Mouse (Mus musculus) kidney, postnatal 10 days (tissue): ENCODE measurements around the gene Chrd.

ENCODE experiments used
- DNase-seq: peaks from one replicate; pipeline ENCODE4 v3.0.0; 2021; ENCODE audit warnings: mixed read lengths

Gene Chrd

DNA sequence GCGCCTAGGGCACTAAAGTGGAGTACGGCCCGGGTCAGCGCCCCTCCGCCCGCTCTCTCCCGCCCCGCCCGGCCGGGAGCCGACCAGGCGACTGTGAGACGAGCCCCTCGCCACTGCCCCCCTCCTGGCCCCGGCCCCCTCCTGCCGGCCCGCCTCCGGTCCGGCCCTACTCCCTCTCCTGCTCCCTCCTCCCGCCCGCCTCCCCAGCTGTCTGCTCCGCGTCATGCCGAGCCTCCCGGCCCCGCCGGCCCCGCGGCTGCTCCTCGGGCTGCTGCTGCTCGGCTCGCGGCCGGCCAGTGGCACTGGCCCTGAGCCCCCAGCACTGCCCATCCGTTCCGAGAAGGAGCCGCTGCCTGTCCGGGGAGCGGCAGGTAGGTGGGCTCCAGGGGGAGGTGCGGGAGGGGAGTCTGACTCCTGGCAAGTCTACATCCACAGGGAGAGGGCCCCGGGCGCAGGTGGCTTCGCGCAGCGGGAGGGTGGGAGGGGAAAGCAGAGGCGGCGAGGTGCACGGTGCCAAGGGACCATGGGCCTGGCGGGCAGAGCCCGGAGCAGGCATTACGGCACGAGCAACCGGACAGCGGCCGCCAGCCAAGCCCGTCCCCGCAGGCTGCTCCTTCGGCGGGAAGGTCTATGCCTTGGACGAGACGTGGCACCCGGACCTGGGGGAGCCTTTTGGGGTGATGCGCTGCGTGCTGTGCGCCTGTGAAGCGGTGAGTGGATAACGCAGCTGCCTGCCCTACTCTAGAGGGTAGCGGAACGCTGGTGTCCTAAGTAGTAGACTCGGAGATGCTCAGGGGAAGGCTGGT is at the start of gene Chrd:
TSS of gene Chrd (plus strand) at position 203 of the 806 bp plus-strand sequence.
- peak; percentile 87 for DNase-seq

DNA sequence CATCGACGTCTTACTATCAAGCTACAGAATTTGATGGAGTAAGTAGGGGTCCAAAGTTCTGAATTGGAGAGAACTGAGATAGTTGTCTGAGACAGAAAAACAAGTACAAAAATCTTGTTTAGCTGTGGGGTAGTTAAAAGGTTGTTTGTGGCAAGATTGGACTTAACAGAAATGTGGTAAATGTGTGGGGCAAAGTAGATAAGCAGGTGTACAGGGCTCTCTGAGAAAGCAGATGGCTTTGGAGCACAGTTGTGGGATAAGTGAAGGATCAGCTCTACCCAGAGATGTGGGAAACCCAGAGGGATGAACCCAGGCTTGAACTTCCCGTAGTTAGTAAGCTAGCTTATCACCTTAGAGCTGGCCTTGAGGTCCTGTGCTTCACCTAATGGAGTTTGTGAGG is 42.2 kb upstream of the Chrd start:
- DNase-seq, result no peak

DNA sequence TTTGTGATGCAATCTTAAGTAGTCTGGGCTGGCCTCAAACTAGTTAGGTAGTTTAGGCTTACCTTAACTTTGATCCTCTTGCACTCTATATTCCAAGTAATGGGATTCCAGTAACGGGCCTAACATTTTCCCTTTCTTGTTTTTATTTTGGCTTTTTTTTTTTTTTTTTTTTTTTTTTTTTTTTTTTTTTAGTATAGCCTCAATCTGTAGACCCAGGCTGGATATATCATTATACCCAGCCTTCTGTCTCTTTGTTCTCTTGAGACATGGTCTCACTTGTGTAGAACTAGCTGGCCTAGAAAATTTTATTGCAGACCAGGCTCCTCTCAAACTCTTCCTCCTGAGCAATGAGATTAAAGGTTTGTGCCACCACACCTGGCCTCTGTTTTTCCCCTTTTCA is 41.3 kb upstream of the Chrd start:
- no peak for DNase-seq

DNA sequence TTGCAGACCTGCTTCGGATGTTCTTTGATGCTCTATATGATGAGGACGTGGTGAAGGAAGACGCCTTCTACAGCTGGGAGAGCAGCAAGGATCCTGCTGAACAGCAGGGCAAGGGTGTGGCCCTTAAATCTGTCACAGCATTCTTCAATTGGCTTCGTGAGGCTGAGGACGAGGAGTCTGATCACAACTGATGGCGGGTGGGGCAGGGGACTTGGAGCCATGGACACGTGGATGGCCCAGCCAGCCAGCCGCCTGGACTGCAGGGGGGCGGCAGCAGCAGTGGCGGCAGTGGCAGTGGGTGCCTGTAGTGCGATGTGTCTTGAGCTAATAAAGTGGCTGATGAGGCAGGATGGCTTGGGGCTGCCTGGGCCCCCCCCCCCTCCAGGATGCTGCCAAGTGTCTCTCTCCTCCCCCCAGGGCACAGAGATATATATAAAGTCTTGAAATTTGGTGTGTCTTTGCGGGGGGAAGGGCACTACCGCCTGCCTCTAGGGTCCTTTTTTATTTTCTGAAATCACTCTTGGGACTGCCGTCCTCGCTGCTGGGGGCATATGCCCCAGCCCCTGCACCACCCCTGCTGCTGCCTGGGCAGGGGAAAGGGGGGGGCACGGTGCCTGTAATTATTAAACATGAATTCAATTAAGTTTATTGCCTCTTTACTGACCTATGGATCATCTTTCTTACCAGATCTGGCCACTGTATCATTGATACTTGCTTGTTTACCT is 40.5 kb upstream of the Chrd start:
- no peak for DNase-seq

DNA sequence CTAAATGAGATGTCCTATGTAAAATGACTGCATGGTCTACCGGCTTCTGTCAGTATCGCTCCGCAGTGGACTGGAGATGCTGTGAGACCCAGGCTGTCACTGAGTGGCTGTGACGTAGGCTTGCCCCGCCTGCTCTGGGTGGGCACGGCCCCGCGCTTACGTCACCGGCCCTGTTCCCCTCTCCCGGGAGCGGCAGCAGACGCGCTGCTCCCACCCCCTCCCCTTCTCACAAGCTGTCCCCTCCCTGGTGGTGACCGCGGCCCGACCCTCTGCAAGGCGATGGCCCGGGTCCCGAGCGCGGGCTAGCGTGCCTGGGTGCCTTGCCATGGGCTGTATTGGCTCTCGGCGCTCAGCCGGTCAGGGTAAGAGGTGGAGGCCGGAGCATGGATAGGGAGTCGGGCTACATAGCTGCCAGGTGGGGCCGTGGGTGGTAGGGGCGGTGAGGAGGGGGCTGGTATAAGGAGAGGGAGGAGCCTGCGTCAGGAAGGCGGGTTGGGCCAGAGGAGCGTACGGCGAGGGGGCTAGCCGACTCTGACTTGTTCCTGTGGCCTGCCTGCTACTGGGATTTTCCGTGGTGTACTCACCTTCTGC is 39.7 kb upstream of the Chrd start, which contains the start of gene Fam131a:
TSS of gene Fam131a (plus strand) at position 131 of the 591 bp plus-strand sequence.
- DNase-seq, result peak; percentile 96

DNA sequence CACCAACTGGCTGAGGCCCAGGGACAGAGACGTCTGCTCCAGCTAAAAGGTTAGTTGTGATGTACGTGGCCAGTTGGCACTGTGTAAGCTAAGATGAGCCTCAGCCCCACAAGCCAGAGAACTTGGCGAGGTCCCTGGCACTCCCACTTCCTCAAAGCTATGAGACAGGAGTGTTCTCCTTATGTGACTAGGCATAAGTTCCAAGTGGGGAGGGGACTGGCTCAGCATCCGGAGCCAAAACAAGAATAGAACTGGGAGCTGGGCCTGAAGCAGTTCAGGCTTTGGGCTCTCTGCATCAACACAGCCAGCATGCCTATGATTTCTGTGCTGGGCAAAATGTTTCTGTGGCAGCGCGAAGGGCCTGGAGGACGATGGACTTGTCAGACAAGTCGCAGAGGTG is 38.1 kb upstream of the Chrd start:
- DNase-seq, result peak; percentile 58

DNA sequence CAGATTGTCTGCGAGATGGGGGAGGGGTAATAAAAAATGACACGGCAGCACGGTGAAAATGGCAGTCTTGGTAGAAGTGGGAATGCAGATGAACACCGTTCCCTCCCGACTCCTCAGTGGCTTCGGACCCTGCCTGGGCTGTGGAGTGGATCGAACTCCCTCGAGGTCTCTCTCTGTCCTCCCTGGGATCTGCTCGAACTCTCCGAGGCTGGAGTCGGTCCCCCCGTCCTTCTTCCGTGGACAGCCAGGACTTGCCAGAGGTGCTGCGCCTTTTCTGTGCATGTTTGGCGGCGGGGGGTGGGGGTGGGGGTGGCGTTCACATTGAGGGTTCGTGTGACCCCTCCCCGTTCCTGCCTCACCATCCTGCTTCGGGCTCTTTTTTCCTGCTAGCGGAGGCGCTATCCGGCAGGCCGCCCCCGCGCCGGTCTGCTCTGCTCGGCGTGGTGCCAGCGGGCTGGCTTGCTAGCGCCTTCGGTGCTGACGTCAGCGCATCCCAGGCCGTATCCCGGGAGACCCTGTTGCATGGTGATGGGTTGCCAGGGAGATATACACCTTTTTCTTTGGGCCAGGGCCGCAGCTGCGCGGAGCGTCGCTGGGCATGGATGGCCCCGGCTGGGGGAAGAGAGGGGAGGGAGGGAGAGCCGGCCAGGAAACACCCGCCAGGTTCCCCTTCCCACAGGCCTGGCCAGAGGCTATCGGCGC is 37.2 kb upstream of the Chrd start:
- DNase-seq, result peak; percentile 96

DNA sequence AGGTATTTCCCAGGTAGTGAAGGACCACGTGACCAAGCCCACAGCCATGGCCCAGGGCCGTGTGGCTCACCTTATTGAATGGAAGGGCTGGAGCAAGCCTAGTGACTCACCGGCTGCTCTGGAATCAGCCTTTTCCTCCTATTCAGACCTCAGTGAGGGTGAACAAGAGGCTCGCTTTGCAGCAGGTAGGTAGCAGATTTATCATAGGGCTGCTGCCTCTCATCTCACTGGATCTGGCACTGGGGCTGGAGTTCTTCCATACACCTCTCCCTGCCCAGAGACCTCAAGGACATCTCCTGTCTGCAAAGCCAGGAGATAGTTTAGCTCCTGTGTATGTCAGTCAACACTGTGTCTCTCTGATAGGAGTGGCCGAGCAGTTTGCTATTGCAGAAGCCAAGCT is 33.7 kb upstream of the Chrd start:
- DNase-seq, result no peak

DNA sequence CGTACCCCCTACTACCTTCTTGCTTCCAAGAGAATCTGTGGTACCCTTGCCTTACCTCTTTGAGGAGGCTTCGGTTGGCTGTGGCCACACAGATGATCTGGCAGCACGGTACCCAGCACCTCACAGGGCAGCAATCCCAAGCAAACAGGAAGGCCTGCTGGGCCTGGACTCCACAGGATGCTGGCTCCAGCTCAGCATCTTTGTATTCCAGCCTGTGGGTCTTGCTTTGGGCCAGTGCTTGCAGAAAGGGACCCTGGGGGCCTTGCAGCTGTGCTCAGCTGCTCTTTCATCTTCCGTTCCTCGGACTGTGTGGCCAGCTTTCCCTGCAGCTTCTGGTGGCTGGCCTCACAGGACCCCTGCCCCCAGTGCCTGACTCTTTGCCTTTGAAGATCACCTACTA is 32.9 kb upstream of the Chrd start:
- no peak for DNase-seq

DNA sequence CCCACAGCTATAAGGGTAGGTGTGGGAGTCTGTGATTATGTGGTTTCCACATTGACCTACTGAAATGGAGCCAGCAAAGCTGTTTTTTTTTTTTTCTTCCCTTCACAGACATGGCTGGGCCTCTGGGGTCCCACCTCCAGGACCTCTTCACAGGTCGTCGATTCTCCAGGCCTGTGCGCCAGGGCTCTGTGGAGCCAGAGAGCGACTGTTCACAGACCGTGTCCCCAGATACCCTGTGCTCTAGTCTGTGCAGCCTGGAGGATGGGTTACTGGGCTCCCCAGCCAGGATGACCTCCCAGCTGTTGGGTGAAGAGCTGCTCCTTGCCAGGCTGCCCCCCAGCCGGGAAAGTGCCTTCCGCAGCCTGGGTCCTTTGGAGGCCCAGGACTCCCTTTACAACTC is 31.6 kb upstream of the Chrd start:
- DNase-seq, result no peak

DNA sequence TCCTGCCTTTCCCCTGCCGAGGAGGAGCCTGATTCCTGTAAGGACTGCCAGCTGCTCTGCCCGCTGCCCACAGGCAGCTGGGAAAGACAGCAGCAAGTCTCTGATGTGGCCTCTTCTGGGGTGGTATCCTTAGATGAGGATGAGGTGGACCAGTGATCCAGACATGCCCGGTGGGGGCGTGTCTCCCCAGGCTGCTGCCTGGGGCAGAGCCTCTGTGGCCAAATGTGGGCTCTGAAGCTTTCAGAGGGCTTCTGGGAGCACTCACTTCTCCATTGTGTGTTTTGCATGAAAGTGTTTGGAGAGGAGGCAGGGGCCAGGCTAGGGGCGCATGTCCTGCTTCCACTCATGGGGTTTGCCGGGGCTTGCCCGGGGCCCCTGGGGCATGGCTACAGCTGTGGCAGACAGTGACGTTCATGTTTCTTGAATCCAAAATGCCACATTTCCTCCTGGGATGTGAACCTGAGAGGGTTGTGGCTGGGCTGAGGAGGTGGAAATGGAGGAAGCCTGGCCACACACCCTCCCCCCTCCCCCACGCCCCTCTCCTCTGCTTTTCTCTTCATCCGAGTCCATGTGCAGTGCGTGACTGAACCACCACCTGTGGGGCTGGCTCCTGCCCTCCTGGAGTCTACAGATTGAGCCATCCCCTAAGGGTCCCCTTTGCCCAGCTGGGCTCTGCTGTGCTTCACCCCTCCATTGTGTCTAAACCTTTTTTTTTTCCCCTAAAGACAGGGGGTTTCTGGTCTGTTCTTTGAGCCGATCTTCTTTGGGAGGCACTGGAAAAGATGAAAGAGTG is 31.0 kb upstream of the Chrd start:
- DNase-seq, result no peak

DNA sequence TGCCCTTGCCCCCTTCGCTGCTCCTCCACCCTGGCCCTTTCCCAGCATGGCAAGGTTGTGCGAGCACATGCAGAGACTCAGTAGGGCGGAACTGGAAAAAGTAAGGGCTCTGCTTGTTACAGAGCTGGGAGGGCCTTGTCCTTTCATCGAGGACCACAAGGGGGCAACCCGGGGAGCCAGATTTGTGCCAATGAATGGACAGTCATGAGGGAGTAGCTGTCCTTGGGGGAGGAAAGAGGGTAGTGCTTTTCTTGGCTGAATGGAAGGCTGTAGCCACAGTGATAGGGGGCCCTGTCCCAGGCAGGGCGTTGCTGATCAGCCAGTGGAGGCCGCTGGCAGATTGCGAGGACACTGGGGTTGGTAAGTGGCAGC is 30.4 kb upstream of the Chrd start:
- DNase-seq, result peak; percentile 86

DNA sequence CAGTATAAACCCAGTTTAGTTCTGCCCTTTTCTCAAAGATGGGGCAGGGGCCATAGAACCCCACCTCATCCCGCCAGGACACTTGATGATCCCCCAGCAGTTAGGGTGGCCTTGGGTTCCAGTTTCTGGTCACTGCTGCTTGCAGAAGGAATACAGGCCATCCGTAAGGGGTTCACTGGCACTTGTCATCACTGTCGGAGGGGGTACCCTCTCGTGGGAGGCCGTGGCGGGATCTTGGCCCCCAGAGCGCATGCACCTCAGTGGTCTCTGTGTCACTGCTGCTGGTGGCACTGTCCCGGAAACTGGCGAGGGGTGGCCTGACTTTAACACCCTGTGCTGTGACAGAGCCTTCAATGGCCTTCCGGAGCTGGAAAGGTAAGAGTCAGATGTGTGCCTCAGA is 29.9 kb upstream of the Chrd start:
- no peak for DNase-seq

DNA sequence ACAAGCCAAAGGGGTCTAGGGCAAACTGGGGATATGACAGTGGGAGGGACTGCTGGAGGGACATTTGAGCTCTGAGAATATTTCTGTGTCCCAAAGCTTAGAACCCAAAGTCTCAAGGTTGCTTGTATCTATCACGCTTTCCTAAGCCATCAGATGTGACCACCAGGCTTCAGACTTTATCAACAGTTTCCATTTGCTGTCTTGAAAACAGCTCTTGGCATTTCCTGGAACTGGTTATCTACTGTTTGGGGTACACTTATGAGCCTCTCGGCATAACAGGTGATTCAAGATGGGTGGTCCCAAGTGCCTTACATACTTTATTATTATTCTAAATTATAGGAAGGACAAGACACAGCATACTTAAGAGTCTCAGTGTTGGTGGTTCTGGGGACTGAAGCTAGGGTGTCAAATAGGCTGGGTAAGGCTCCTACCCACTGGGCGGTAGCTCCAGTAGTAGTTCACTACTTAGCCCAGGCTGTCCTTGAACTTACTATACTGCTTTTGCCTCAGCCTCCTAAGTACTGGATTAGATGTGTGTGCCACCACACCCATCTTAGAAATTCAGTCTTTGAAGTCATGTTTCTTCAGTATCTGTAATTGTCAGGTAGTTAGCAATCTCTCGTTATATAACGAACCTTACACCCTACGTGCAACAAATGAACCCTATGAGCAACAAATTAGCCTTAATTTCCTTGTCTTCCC is 29.1 kb upstream of the Chrd start:
- DNase-seq, result no peak

DNA sequence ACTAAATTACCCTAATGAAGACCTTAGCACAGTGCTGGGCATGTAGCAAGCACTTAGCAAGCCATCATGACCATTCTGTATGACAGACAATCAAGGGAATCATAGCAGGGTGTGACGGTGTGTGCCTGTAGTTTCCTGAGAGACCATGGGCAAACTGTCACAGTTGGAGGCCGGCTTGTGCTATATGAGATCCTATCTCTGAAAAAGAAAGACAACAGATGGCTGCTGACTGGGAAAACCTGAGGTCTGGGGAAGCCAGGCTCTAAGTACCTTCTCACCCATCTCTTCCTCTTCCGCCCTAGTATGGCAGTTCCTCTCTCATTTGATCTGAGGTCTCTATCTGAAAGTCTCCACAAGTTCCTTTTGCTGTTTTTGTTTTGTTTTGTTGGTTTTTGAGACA is 27.1 kb upstream of the Chrd start:
- DNase-seq, result no peak

DNA sequence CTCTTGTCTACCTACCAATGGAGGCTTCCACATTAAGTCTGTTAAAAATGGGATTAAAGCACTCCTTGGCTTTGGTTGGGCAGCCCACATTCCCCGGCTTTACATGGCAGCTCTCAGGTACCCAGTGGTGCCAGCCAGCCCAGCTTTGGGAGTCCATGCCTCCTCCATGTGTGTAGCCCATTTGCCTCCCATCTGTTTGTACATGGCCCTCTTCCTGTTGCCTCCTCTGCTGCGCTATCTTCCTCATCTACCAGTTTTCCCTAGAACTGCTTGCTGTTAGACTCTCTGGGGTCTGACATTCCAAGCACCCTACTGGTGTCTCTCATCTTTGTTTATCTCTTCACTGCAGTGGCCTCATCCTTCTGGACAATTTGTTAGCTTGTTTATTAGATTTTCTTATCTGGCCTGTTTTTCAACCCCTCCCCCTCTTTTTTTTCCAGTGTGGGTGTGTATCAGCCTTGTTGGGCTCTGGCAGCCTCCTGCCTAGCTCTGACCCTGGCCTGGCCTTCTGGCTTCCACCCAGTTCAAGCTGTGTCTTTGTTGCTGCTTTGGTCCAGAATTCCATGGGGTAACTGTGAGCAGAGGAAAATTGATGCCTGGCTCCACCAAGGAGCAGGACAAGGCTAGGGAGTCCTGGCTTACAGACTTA is 26.4 kb upstream of the Chrd start:
- DNase-seq, result peak; percentile 73

DNA sequence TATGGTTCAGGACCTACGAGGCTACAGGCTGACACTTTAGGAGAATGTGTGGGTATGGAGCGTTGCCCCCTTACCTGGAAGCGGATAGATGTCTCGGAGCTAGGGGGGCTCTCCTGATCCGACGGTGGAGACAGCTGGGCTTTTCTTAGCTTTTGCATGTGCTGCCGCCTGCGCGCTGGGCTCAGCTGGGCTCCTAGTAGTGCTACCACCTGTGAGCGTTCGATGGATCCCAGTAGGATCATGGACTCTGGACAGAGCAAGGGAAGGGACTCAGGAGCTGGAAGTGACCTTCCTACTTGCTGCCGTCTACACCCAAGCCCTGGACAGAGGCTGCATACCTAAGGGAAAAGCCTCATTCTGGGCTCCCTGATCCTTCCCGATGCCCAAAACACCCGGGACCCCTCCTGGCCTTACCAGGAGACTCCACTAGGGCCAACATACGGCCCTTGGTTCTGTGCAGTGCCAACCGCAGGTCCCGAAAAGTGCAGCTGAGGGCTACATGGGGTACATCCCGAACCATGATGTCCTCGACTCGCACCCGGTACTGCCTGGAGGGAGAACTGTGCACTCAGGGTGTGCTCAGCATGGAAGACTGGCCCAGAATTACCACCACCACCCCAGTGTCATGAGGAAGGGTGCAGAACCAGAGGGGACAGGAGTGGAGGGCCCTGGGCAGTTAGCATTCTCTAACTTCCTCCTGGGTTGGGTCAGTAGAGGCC is 24.5 kb upstream of the Chrd start:
- DNase-seq, result no peak

DNA sequence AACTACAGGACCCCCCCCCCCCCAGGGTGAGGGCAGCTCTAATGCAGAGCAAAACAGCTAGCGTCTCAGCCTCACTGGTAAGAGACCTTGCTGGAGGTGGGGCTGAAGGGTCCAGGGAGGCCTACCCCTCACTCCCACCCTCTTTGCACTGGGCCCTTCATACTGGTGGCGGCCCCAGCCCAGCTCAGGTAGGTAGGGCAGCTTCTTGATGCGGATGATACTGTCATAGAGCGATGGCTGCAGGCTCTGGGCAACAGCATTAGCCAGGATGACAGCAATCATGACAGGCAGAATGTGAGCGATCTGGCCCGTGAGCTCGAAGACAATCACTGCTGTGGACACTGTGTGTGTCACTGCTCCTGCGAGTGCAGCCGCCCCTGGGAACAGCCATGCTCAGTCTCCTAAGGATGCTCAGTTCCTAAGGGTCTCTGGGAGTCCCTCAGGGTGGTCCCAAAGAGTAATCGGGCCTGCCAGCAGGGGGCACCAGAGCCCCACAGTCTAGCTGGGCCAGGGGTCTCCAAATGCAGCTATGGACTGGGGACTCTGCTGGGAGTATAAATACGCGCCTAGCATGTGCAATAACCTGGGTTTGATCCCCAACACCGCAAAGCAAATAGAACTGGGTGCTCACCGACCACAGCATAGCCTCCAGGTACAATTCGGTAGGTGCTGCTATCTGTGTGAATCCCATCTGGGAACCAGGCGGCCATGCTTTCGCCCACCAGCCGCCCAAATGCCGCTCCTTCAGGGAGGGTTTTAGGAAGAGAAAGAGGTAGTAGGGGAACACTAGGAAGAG is 23.8 kb upstream of the Chrd start:
- DNase-seq, result peak; percentile 69

DNA sequence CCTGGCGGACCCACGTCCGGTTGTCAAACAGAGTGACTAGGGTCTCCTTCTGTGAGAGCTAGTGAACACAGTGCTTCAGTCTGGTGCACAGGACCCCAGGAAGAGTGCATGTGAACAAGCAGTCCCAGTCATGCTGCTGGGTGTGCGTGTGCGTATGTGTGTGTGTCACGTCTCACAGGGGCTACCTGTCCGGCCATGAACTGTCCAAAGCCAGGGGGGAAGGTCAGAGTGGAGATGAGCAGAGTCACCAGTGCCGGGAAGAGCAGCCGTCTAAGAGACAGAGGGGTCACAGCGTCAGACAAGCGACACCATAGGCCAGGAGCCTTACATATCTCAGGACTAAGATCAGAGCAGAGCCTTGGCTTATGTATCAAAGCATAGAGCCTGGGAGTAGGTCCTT is 22.6 kb upstream of the Chrd start:
- DNase-seq, result no peak

DNA sequence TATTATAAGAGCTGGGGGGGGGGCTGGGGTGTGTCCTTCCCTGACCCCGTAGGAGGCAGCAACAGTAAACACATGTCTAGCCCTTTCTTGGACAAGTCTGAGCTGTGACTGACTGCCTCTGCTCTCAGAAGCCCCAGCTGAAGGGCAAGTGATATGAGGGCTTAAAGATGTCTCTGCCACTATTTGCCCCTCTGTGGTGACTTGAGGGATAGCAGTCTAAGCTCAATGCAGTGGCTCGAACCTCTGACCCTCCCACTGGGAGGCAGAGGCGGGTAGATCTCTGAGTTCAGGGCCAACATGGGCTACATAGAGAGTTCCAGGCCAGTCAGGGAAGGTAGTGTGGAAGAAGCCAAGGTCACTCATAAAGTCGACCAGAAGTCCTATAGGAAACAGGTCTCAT is 22.1 kb upstream of the Chrd start:
- no peak for DNase-seq
